Mouse (Mus musculus): ENCODE results near the gene Socs7. TPM values are rescaled to one million over a fixed set of nuclear protein-coding genes. Genes with fewer than 3 reads are reported as not detected.

The Socs7 gene
- polyA plus RNA-seq, 1 experiment from 2014 or later: 5.1 TPM

DNA sequence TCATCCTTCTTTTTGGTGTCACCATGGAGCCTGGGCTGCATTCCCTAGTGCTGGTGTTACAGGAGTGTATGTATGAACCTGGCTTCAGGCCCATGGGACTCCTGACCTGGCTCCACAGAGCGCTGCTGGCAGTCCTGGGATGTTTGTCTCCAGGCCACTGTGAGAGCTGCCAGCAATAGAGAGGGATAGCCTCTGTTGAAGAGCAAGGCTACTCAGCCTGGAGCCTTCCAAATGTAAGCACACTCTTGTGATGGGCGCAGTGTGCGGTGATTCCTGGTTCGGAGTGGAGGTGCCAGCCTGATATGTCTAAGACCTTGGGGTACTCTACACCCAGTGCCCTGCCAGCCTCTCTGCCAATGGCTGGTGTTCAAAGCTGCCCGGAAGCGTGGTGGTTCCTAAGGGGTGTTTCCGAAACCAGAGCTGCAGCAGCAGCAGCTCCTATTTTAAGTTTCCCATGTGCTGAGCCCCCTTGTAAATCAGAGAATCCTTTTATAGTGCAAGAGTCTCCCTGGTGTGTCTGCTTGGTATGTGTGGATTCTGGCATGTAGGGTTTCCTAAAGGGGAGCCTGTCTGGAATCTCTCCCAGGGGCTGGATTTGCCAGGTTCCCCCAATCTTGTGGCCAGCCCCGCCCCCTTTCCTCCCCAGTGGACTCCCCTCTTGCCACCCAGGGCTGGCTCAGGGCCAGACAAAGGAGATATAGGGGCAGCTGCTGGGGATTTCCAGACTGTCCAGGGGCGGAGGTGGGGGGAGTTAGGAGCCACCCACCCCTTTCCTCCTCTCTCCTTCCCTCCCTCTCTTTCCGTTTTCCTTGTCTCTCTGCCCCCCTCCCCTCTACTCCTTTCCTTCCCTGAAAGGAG, 44.0 kb downstream of the Socs7 start:
- ATAC-seq (ENCODE audit: insufficient number of reproducible peaks, insufficient read depth, low FRiP score, low TSS enrichment, low read depth): no peak
- Histone ChIP-seq H3K27me3 (peaks cover 30% of the 10 kb centered on the region; the same call in 1 of the 2 replicates), H3K9ac (replicated peaks) (peak overlapping the region; percentile 23; the same call in 1 of the 2 replicates), H3K4me2 (peak overlapping the region; percentile 97), H3K36me3 (no peaks in the 10 kb centered on the region), H3K9me3 (no peaks in the 10 kb centered on the region), H3K4me1 (replicated peaks) (peaks cover 26% of the 10 kb centered on the region), H3K27ac (no peak overlapping the region), H3K4me3 (replicated peaks) (peak overlapping the region; percentile 63; the same call in 1 of the 2 replicates)
- 62% methylated on average over 10 of the region's 10 CpGs for WGBS

DNA sequence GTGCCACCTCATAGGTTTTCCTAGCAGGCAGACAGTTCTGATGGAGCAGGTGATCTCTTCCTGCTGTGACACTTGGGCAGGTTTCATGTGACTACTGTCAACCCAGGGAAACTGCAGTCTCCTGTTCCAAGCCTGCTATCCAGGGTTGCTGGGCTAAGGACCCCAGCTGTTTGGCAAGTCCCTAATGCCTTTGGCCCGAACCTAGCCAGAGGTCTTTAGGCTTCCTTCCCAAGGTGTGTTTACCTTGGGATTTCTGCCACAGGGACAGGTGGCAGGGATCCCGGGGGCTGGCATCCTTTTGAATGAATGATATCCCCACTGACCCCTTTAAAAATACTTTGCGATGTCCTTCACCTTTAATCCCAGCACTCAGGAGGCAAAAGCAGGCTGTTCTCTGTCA, 45.1 kb downstream of the Socs7 start:
- no peak for ATAC-seq (ENCODE audit: insufficient number of reproducible peaks, insufficient read depth, low FRiP score, low TSS enrichment, low read depth)
- H3K27ac ChIP-seq: no peak overlapping the region
- H3K4me2 ChIP-seq: no peak overlapping the region
- peaks cover 21% of the 10 kb centered on the region; the same call in 1 of the 2 replicates for H3K27me3 ChIP-seq
- WGBS: 80% methylated on average over 3 of the region's 3 CpGs
- no peak overlapping the region for H3K4me3 ChIP-seq (replicated peaks)
- H3K9me3 ChIP-seq: no peaks in the 10 kb centered on the region
- H3K36me3 ChIP-seq: no peaks in the 10 kb centered on the region
- peaks cover 29% of the 10 kb centered on the region for H3K4me1 ChIP-seq (replicated peaks)
- H3K9ac ChIP-seq (replicated peaks): no peak overlapping the region

GRCm38 (mm10) chr11:97408171-97408570, 45.8 kb downstream of the Socs7 start:
- no peak overlapping the region for H3K9ac ChIP-seq (replicated peaks)
- H3K36me3 ChIP-seq: no peaks in the 10 kb centered on the region
- H3K4me2 ChIP-seq: no peak overlapping the region
- ATAC-seq (ENCODE audit: insufficient number of reproducible peaks, insufficient read depth, low FRiP score, low TSS enrichment, low read depth): no peak
- 2% methylated on average over 6 of the region's 6 CpGs for WGBS
- no peaks in the 10 kb centered on the region for H3K9me3 ChIP-seq
- no peak overlapping the region for H3K27ac ChIP-seq
- peaks cover 32% of the 10 kb centered on the region for H3K4me1 ChIP-seq (replicated peaks)
- H3K4me3 ChIP-seq (replicated peaks): no peak overlapping the region
- peaks cover 20% of the 10 kb centered on the region; the same call in 1 of the 2 replicates for H3K27me3 ChIP-seq

GRCm38 (mm10) chr11:97410958-97411357, 48.6 kb downstream of the Socs7 start:
- WGBS: 82% methylated on average over 4 of the region's 4 CpGs
- peaks cover 25% of the 10 kb centered on the region for H3K4me1 ChIP-seq (replicated peaks)
- H3K9ac ChIP-seq (replicated peaks): no peak overlapping the region
- peaks cover 4% of the 10 kb centered on the region; the same call in 1 of the 2 replicates for H3K27me3 ChIP-seq
- H3K27ac ChIP-seq: no peak overlapping the region
- no peaks in the 10 kb centered on the region for H3K36me3 ChIP-seq
- no peak overlapping the region for H3K4me2 ChIP-seq
- H3K9me3 ChIP-seq: no peaks in the 10 kb centered on the region
- no peak for ATAC-seq (ENCODE audit: insufficient number of reproducible peaks, insufficient read depth, low FRiP score, low TSS enrichment, low read depth)
- no peak overlapping the region for H3K4me3 ChIP-seq (replicated peaks)

DNA sequence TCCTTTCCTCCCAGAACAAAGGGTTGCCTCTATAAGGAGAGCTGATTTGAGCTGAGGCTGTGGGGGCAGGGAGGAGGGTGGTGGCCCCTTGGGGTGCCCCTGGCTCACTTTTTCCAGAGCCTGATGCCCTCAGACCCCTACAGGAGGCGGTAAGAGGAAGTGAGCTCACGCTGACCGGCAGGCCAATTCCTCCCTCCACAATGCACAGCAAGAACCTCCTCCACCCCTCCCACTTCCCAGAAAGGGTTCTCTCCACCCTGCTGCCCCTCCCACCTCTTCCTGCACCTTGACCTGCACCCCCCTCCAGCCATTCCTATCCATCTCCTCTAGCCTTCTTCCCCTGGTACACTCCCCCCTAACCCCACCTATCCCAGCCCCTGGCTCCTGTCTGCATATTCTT, 49.8 kb downstream of the Socs7 start:
- no peaks in the 10 kb centered on the region for H3K9me3 ChIP-seq
- WGBS: 19% methylated on average over 3 of the region's 3 CpGs
- H3K4me3 ChIP-seq (replicated peaks): no peak overlapping the region
- H3K9ac ChIP-seq (replicated peaks): no peak overlapping the region
- H3K27ac ChIP-seq: no peak overlapping the region
- ATAC-seq (ENCODE audit: insufficient number of reproducible peaks, insufficient read depth, low FRiP score, low TSS enrichment, low read depth): no peak
- H3K4me2 ChIP-seq: no peak overlapping the region
- H3K27me3 ChIP-seq: no peaks in the 10 kb centered on the region
- no peaks in the 10 kb centered on the region for H3K36me3 ChIP-seq
- H3K4me1 ChIP-seq (replicated peaks): peaks cover 25% of the 10 kb centered on the region

GRCm38 (mm10) chr11:97412808-97413347, 50.5 kb downstream of the Socs7 start:
- Histone ChIP-seq H3K36me3 (no peaks in the 10 kb centered on the region), H3K4me2 (no peak overlapping the region), H3K27ac (peak overlapping the region; percentile 9; the same call in 1 of the 2 replicates), H3K27me3 (no peaks in the 10 kb centered on the region), H3K9ac (replicated peaks) (0 out of 2 replicates have a peak overlapping the region, but pooled peaks have one; percentile 19), H3K4me3 (replicated peaks) (no peak overlapping the region), H3K4me1 (replicated peaks) (peaks cover 27% of the 10 kb centered on the region), H3K9me3 (no peaks in the 10 kb centered on the region)
- WGBS: 42% methylated on average over 10 of the region's 10 CpGs
- ATAC-seq (ENCODE audit: insufficient number of reproducible peaks, insufficient read depth, low FRiP score, low TSS enrichment, low read depth): no peak

GRCm38 (mm10) chr11:97415330-97415711, 53.0 kb downstream of the Socs7 start, which contains the start of gene Arhgap23:
Arhgap23 (plus strand) TSS chr11:97415533.
- H3K36me3 ChIP-seq: no peaks in the 10 kb centered on the region
- H3K9me3 ChIP-seq: no peaks in the 10 kb centered on the region
- peak; percentile 72 for ATAC-seq (ENCODE audit: insufficient number of reproducible peaks, insufficient read depth, low FRiP score, low TSS enrichment, low read depth)
- H3K4me1 ChIP-seq (replicated peaks): peaks cover 41% of the 10 kb centered on the region
- H3K27me3 ChIP-seq: no peaks in the 10 kb centered on the region
- H3K9ac ChIP-seq (replicated peaks): peak within 1 kb of the TSS; percentile 84
- H3K4me3 ChIP-seq (replicated peaks): peak within 1 kb of the TSS; percentile 86
- H3K27ac ChIP-seq: peak within 1 kb of the TSS; percentile 86
- under 1% methylated on average over 23 of the region's 29 CpGs for WGBS
- peak within 1 kb of the TSS; percentile 83 for H3K4me2 ChIP-seq

DNA sequence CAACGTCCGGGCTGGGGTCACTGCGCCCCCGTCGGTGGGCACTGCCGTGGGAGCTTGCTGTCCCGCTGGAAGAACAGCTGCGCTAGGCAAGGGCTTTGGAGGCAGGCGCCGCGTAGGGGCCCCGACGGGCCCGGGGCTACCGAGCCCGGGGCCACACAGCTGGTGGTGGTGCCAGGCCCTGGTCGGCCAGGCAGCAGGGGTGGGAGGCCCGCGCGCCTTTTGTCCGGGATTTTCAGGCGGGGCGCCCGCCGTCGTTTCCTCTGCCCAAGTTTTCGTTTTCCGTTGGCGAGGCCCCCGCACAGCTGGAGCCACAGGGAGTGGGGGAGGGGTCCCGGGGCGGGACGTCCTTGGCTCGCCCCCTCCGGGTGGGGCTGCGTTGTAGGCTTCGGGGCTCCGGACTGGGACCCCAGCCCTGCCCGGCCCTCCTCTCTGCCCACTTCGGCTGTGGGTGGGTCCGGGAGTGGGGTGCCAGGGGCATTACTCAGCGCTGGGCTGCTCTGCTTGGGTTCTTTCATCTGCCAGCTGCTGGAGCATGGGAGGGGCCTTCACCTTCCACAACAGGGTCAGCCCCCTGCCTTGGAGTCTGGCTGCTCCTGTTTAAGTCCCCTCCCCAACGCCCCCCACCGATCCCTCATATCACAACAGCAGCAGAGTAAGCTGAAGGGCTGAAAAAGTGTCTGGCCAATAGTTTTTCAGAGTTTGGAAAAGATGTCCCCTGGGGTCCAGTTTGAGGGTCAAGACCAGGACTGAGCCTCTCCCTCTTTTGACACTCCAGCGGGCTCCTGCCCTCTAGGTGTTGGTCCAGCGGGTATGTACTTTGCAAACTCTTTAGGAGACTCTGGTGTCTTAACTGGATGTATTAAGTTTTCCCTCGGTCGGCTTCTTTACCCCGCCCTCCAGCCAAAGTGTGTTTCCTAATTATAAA, 53.6 kb downstream of the Socs7 start:
- peak overlapping the region; percentile 83 for H3K4me2 ChIP-seq
- H3K4me3 ChIP-seq (replicated peaks): peak overlapping the region; percentile 86
- H3K27me3 ChIP-seq: no peaks in the 10 kb centered on the region
- H3K9ac ChIP-seq (replicated peaks): peak overlapping the region; percentile 84
- H3K36me3 ChIP-seq: no peaks in the 10 kb centered on the region
- ATAC-seq (ENCODE audit: insufficient number of reproducible peaks, insufficient read depth, low FRiP score, low TSS enrichment, low read depth): peak; percentile 54
- peak overlapping the region; percentile 86 for H3K27ac ChIP-seq
- WGBS: 2% methylated on average over 49 of the region's 49 CpGs
- no peaks in the 10 kb centered on the region for H3K9me3 ChIP-seq
- peaks cover 41% of the 10 kb centered on the region for H3K4me1 ChIP-seq (replicated peaks)

DNA sequence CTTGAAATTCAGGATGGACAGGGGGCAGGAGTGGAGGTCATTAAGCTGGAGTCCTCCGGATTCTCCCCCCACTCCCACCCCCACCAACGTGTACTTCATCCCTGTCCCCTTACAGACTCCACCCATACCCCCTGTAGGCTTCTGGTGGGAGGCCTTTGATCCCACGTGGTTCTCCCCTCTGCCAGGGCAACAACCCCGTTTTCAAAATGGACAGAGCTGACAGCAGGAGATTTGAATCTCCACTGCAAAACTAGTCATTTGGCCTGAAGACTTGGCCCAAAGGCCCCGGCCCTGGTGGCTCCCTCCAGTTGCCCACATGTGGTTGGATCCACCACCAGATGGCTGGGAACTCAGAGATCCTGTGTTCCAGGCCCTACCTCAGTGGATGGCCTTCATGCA, 54.3 kb downstream of the Socs7 start:
- no peak overlapping the region; the same call in 1 of the 2 replicates for H3K27ac ChIP-seq
- no peaks in the 10 kb centered on the region for H3K9me3 ChIP-seq
- 4% methylated on average over 5 of the region's 5 CpGs for WGBS
- ATAC-seq (ENCODE audit: insufficient number of reproducible peaks, insufficient read depth, low FRiP score, low TSS enrichment, low read depth): no peak
- H3K4me3 ChIP-seq (replicated peaks): peak overlapping the region; percentile 86
- peaks cover 41% of the 10 kb centered on the region for H3K4me1 ChIP-seq (replicated peaks)
- H3K4me2 ChIP-seq: peak overlapping the region; percentile 83
- H3K9ac ChIP-seq (replicated peaks): no peak overlapping the region
- H3K36me3 ChIP-seq: no peaks in the 10 kb centered on the region
- H3K27me3 ChIP-seq: no peaks in the 10 kb centered on the region

DNA sequence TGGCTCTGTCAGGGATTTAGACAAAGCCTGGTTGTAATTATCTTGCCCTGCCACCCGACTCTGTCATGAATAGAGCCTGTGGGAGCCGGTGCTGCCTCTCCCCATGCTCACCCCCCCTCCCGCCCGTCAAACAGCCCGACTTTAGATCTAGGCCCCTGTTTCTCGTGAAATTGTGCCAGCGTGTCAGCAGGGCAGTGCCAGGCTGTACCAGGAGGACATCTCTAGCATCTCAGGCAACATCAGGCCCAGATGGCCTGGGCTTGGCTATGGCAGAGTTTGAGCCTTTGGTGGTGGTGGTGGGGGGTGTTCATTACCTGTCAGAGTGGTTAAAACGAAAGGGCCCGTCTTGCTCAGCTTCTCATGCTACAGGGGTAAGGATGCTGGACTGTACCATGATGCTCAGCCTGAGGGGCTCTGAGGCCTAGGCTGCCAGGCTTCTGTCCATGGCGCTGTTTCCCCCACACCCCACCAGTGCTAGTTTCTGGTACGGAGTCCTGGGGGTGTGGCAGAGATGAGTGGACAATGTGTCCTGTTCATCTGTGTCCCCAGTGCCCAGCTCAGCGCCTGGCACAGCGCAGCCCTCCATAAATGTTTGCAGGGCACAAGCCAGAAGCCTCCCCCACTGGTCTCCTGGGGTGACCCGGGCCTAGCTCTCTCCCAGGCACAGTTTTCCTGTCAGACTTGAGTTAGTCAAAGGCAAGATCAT, 56.6 kb downstream of the Socs7 start:
- H3K9me3 ChIP-seq: no peaks in the 10 kb centered on the region
- ATAC-seq (ENCODE audit: insufficient number of reproducible peaks, insufficient read depth, low FRiP score, low TSS enrichment, low read depth): no peak
- H3K36me3 ChIP-seq: no peaks in the 10 kb centered on the region
- no peak overlapping the region for H3K4me3 ChIP-seq (replicated peaks)
- WGBS: 49% methylated on average over 14 of the region's 14 CpGs
- H3K27ac ChIP-seq: no peak overlapping the region
- no peaks in the 10 kb centered on the region for H3K27me3 ChIP-seq
- no peak overlapping the region for H3K4me2 ChIP-seq
- H3K9ac ChIP-seq (replicated peaks): peak overlapping the region; percentile 23; the same call in 1 of the 2 replicates
- H3K4me1 ChIP-seq (replicated peaks): peaks cover 49% of the 10 kb centered on the region
